In genomic region chr10:36781641-36782040, GRCm38 (mm10) we compare ENCODE assay signal across 21 mouse cellular contexts.
A peak's percentile ranks its signal among the peaks of the same experiment; 100 is the strongest.
DNase-seq lines count a peak whose midpoint lies in the region; ATAC-seq and TF ChIP-seq lines count a peak whose summit lies in the region.
"Had no signal": no experiment of that assay in that cellular context is flagged by ENCODE, and none has a peak within 500 bp of the region (broad histone marks: within the 10 kb centered on the region; RNA-seq: fewer than 3 reads in every experiment).

No protein-coding gene starts in this region.

- ATAC-seq in intestine, postnatal 0 days, result no peak
- no peak for ATAC-seq in intestine, embryonic 15.5 days
- no peak for ATAC-seq in granulocyte monocyte progenitor cell, adult 5-6 weeks (replicated peaks; ENCODE audit: poor library complexity, severe bottlenecking)
- ATAC-seq: forebrain, embryonic 16.5 days; intestine, embryonic 16.5 days had no signal

- no peaks in the 10 kb centered on the region for H3K9me3 ChIP-seq in intestine, postnatal 0 days (ENCODE audit: control insufficient read depth)
- no peaks in the 10 kb centered on the region for H3K9me3 ChIP-seq in intestine, embryonic 15.5 days
- H3K9me3 ChIP-seq in E14TG2a.4 (ENCODE audit: low read length), result peaks cover 3% of the 10 kb centered on the region
- H3K9me3 ChIP-seq: embryonic facial prominence, embryonic 13.5 days; forebrain, embryonic 12.5 days; heart, embryonic 12.5 days; hindbrain, embryonic 10.5 days had no signal

- no peaks in the 10 kb centered on the region for H3K36me3 ChIP-seq in intestine, postnatal 0 days (ENCODE audit: control insufficient read depth, insufficient read depth)
- H3K36me3 ChIP-seq in intestine, embryonic 15.5 days, result no peaks in the 10 kb centered on the region
- H3K36me3 ChIP-seq in E14TG2a.4 (ENCODE audit: insufficient read depth, low read length), result no peaks in the 10 kb centered on the region
- H3K36me3 ChIP-seq: embryonic facial prominence, embryonic 13.5 days; forebrain, embryonic 12.5 days; heart, embryonic 12.5 days; hindbrain, embryonic 10.5 days had no signal

- intact Hi-C loops in left cerebral cortex, adult 2 months (cut with DNase I), result no loop called here
- intact Hi-C loops in left cerebral cortex, postnatal 25 days (cut with DNase I), result no loop called here

- H3K4me2 ChIP-seq in intestine, postnatal 0 days (replicated peaks; ENCODE audit: low read depth), result no peak overlapping the region
- H3K4me2 ChIP-seq in intestine, embryonic 15.5 days (replicated peaks), result no peak overlapping the region
- H3K4me2 ChIP-seq: embryonic facial prominence, embryonic 13.5 days; forebrain, embryonic 12.5 days; heart, embryonic 12.5 days; hindbrain, embryonic 14.5 days had no signal

- H3K27ac ChIP-seq in intestine, postnatal 0 days (ENCODE audit: low read depth, low read length), result no peak overlapping the region
- H3K27ac ChIP-seq in intestine, embryonic 15.5 days, result no peak overlapping the region
- H3K27ac ChIP-seq in left cerebral cortex, adult 2 months, result no peak overlapping the region
- H3K27ac ChIP-seq: embryonic facial prominence, embryonic 13.5 days; forebrain, embryonic 12.5 days; hindbrain, embryonic 10.5 days; hindbrain, embryonic 14.5 days had no signal

- 53% methylated on average over 1 of the region's 1 CpGs for WGBS in intestine, postnatal 0 days
- 60% methylated on average over 1 of the region's 1 CpGs for WGBS in intestine, embryonic 15.5 days

- DNase-seq in left cerebral cortex, adult 2 months (ENCODE audit: extremely low spot score in 1 of 2, low spot score in 2 of 2), result no peak
- no peak for DNase-seq in left cerebral cortex, postnatal 25 days (ENCODE audit: low spot score in 2 of 2)
- peak; percentile 41 for DNase-seq in ZHBTc4 (ENCODE audit: low read depth, low spot score)
- DNase-seq in frontal cortex, postnatal 10 days (ENCODE audit: low spot score in 2 of 2), result no peak
- DNase-seq: adrenal gland, postnatal 10 days; cerebellum, adult 11-12 months; cerebellum, adult 9-10 months; cerebellum, postnatal 25 days; gastrocnemius, postnatal 25 days; heart, adult 18-20 months had no signal

- no peak overlapping the region for H3K4me3 ChIP-seq in intestine, postnatal 0 days (ENCODE audit: low read depth, low read length)
- no peak overlapping the region for H3K4me3 ChIP-seq in intestine, embryonic 15.5 days (replicated peaks)
- H3K4me3 ChIP-seq in left cerebral cortex, adult 2 months, result no peak overlapping the region
- H3K4me3 ChIP-seq in E14TG2a.4 (replicated peaks; ENCODE audit: low read length), result no peak overlapping the region
- H3K4me3 ChIP-seq: embryonic facial prominence, embryonic 13.5 days; forebrain, embryonic 12.5 days; heart, embryonic 12.5 days; hindbrain, embryonic 10.5 days had no signal

- no peaks in the 10 kb centered on the region for H3K4me1 ChIP-seq in intestine, postnatal 0 days (replicated peaks; ENCODE audit: control insufficient read depth, insufficient read depth, low read length)
- H3K4me1 ChIP-seq in intestine, embryonic 15.5 days (replicated peaks), result no peaks in the 10 kb centered on the region
- no peaks in the 10 kb centered on the region for H3K4me1 ChIP-seq in E14TG2a.4 (replicated peaks; ENCODE audit: low read depth, low read length)
- H3K4me1 ChIP-seq: embryonic facial prominence, embryonic 13.5 days; forebrain, embryonic 12.5 days; heart, embryonic 12.5 days; hindbrain, embryonic 10.5 days had no signal

- no peaks in the 10 kb centered on the region for H3K27me3 ChIP-seq in intestine, postnatal 0 days (replicated peaks; ENCODE audit: control insufficient read depth, insufficient read depth, low read length)
- no peaks in the 10 kb centered on the region for H3K27me3 ChIP-seq in intestine, embryonic 15.5 days (replicated peaks)
- no peaks in the 10 kb centered on the region for H3K27me3 ChIP-seq in E14TG2a.4 (ENCODE audit: insufficient read depth, low read length)
- H3K27me3 ChIP-seq: embryonic facial prominence, embryonic 13.5 days; forebrain, embryonic 12.5 days; heart, embryonic 12.5 days had no signal

- no peak overlapping the region for H3K9ac ChIP-seq in intestine, postnatal 0 days (ENCODE audit: low read depth, low read length)
- H3K9ac ChIP-seq in intestine, embryonic 15.5 days, result no peak overlapping the region
- H3K9ac ChIP-seq: embryonic facial prominence, embryonic 13.5 days; forebrain, embryonic 12.5 days; heart, embryonic 12.5 days; hindbrain, embryonic 14.5 days had no signal

- TF ChIP-seq CTCF in intestine, postnatal 0 days (IDR thresholded peaks at IDR 0.05; ENCODE audit: low read depth), result peak; percentile 22; the same call in 1 of the 2 replicates
- TF ChIP-seq CTCF in left cerebral cortex, adult 2 months (IDR thresholded peaks at IDR 0.05), result peak; percentile 13
- TF ChIP-seq CTCF in E14TG2a.4 (conservative IDR thresholded peaks at IDR 0.05; ENCODE audit: low read length), result peak; percentile 96

Comparison
In these comparisons a context has a peak if more than half of its experiments do, and no peak if none do; other contexts are left out.
1. CTCF ChIP-seq: peak in every context shown above with its lines; median percentile 96 in E14TG2a.4; 22 in intestine, postnatal 0 days; 13 in left cerebral cortex, adult 2 months.